Mouse (Mus musculus): ENCODE measurements around the gene Gpr173.

DNA sequence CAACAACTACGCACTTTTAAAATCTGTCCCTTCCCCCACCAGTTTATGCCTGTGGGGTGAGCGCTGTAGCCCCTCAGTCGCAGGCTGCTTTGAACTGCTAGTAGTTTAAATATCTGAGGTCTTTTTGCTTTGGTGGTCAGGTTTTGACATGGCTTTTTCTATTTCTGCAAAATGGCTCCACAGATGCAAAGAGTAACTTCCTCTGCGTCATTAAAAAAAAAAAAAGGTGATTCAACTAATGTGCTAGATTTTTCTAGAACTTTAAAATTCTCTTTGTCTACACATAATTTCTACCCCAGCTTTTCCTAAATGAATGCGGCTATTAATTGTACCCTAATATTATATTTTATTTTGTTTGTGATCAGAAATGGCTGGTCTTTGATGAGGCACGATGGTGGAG lies 25.6 kb downstream of the Gpr173 start:
- TF ChIP-seq CTCF (IDR thresholded peaks at IDR 0.05; ENCODE audit: extremely low read depth, insufficient read length, insufficient replicate concordance, low read depth, low read length), result no peak
- no peak for TF ChIP-seq POLR2A (IDR thresholded peaks at IDR 0.05; ENCODE audit: low read depth, low read length)
